Mouse (Mus musculus) heart, adult 2 months (tissue): ENCODE measurements around the gene Dcun1d5.

Source experiments
- CTCF ChIP-seq: fragments of 200-600 bp; IDR thresholded peaks from 2 replicates; pipeline ENCODE4 v1.8.1; 2022; ENCODE audit warnings: antibody characterized with exemption, mild to moderate bottlenecking, moderate library complexity
- EP300 ChIP-seq: fragments of 200-500 bp; IDR thresholded peaks from 2 replicates; pipeline ENCODE4 v1.6.1; 2011; ENCODE audit warnings: low read depth, low read length, control low read depth; ENCODE audit not compliant: insufficient read depth

DNA sequence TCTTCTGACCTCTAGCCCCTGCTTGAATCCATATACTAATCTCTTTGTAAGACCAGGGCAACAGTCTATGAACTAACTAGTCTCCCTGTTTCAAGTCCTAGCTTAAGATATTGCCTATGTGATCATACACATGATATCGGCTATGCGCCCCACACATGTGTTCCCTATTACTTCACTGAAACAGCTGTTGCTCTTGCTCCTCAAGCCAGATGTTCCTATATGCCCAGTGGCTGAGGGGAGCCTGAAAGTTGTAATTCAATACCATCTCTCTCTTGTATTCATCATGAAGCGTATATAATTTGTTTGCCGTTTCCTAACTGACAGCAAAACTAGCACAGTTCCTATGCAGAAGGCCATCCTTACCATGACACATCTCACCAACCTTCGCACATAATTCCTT, 23.6 kb upstream of the Dcun1d5 start:
- TF ChIP-seq EP300 (no peak), CTCF (no peak)
